Mouse (Mus musculus) gastrocnemius, postnatal 14 days (tissue): ENCODE results near the gene Cdk12. TPM values are rescaled to one million over a fixed set of nuclear protein-coding genes. Genes with fewer than 3 reads are reported as not detected.
"Not testable (repeated sequence)": the region's sequence is repeated elsewhere in the genome, so short reads cannot be mapped to it uniquely, and the experiment has no call there.

Experiments
- DNase-seq: peaks from one replicate; pipeline ENCODE4 v3.0.0; 2021; ENCODE audit warnings: mixed read lengths
- intact Hi-C: fragments of 180-260 bp; cut with DNase I; formaldehyde crosslinking; loops from one replicate; pipeline ENCODE4 v1.15.1; 2025; ENCODE audit warnings: low total_unique reads
- long read RNA-seq, 2 experiments: library from polyadenylated mRNA; stranded (forward); transcript quantifications; one replicate each; pipeline ENCODE4 v2.0.0; 2021
- total RNA-seq, 2 experiments: library from RNA; stranded (reverse); gene quantifications; 2 replicates each; pipeline ENCODE4 v1.2.3; 2021

Cdk12 gene
- total RNA-seq: 10 to 100 TPM; 14.6 to 17.0 TPM
- long read RNA-seq, experiment 1, partial matches to known transcripts: 1 of 3 reads
- long read RNA-seq, experiment 1, other reads (novel, unspliced or antisense): 2 of 3 reads
- long read RNA-seq, experiment 2: 0 reads

GRCm38 (mm10) chr11:98202641-98203350 is at the start of gene Cdk12:
Gene Cdk12 (plus strand): TSS chr11:98203059.
- intact Hi-C loops: no loop called here
- DNase-seq: peak; percentile 94

DNA sequence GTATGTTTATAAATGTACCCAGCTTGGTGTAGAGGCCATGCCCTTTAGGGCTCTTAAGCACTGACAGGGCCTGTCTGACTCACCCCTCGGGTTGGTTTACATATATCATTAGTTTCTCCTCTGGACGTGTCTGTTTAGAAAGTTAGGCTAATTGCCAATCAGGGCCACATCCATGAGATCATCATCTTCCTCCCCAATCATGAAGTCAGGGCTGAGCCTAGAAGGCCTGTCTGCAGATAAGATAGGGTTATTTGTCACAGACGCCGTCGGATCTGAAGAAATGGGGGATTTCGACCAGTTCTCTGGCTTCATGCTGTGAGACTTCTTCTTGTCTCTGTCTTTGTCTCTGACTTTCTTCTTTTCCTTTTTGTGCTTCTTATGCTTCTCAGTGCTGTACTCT is 47.8 kb upstream of the Cdk12 start:
- no peak for DNase-seq
- intact Hi-C loops: no loop called here

- no peak for DNase-seq
- intact Hi-C loops: no loop called here
Observed at GRCm38 (mm10) chr11:98168400-98168799, 34.5 kb upstream of the Cdk12 start.

DNA sequence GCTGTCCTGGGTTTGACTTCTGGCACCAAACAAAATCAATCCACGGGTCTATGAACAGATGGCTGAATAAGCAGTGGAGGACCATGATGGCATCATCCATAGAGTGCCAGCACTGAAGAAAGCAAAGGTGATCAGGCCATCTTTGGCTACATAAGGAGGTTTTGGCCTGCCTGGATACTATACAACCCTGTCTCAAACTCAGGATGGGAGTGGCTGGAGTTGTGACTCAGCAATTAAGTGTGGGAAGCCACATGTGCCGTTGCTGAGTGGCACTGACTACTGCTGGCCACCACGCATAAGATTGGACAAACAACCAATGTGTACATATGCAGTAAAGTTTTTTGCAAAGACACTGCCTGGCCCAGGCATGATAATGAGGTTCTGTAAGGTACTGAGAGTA is 20.7 kb upstream of the Cdk12 start:
- DNase-seq, intact Hi-C loops: not testable (repeated sequence)

DNA sequence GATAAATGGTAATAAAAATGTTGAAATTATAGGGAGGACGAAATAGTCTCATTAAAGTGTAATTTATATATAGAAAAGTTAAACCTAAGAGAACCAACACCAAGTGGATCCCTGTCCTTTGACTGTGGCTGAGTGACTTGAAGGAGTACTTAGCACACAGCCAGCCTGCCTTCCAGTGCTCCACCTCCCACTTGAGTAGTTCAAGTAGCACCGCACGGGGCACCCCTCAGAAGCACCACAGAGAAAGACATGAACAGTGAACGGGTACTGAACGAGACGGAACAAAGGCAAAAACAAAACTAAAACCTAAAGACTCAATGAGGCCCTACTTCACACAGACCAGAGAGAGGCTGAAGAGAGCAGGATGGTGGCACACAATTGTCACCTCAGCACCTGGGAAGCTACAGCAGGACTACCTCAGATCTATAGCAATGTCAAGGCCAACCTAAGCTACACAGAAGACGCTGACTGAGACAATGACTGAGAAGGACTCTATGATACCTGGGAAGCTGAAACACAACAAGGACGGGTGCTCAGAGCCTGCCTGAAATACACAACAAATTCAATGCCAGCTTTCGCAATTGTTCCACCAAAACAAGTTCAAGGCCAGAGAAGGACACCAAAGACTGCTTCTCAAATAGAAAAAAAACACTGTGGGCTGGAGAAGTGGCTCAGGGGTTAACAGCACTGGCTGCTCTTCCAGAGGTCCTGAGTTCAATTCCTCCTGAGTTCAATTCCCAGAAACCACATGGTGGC is 15.0 kb upstream of the Cdk12 start:
- DNase-seq: no peak
- intact Hi-C loops: no loop called here

DNA sequence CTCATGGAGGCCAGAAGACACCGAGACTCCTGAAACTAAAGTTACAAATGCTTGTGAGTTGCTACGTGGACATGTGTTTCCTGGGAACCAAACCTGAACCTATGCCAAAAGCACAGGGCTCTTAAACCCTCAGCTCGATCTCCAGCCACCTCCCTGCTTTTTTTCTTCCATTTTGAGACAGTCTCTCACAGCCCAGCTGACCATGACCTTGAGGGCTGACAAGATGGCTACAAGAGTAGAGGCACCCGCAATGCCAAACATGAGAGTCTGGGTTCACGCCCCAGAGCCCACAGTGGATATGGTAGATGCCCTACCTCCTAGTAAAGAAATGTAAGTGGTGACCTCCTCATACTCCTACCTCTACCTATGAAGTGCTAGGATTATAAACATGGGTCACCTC is 12.0 kb upstream of the Cdk12 start:
- intact Hi-C loops: no loop called here
- DNase-seq: no peak

DNA sequence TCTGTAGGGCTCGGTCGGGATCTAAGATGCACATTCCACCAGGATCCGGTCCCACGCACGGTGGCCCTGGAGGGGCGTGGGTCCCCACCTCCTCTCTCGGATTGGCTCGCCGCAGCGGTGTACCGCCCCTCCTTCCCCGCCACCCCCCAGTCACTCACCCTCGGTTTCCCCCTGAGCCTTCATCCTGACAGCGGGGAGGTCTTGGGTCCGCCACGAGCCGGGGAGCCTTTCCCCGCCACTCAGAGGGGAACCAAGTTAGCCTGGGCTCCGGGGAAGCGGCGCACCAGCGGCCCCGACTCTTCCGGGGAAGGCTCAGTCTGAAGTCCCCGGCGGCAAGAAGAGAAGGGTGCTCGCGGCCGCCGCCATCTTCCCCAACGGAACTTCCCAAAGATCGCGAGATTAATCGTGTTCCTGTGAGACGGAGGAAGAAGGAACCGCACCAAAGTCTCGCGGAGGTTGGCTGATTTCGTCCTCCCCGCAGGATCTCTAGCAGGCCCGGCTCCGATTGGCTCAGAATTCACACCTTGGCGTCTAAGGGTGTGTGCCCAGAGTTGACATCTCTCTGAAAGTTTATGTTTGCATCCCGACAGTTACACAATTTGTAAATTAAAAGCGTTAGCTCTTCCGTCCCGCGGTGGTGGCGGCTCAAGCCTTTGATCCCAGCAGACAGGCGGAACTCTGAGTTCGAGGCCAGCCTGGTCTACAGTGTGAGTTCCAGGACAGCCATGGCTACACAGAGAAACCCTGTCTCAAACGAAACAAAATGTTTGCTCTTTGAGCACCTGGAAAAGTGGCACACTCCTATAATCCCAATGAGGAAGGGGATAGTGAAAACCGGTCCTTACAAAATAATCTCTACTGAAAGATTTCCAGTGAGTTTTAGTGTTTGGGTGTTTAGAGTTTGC is 9.7 kb upstream of the Cdk12 start, which contains the start of gene Med1:
Med1 (minus strand) TSS at position 393 of the 905 bp plus-strand sequence.
- intact Hi-C loops: no loop called here
- DNase-seq: peak; percentile 91

- intact Hi-C loops: no loop called here
- no peak for DNase-seq
Observed at GRCm38 (mm10) chr11:98201791-98202640, 843 bp upstream of the Cdk12 start.

- intact Hi-C loops: no loop called here
- DNase-seq: no peak
Observed at GRCm38 (mm10) chr11:98203351-98203911, 572 bp downstream of the Cdk12 start.

DNA sequence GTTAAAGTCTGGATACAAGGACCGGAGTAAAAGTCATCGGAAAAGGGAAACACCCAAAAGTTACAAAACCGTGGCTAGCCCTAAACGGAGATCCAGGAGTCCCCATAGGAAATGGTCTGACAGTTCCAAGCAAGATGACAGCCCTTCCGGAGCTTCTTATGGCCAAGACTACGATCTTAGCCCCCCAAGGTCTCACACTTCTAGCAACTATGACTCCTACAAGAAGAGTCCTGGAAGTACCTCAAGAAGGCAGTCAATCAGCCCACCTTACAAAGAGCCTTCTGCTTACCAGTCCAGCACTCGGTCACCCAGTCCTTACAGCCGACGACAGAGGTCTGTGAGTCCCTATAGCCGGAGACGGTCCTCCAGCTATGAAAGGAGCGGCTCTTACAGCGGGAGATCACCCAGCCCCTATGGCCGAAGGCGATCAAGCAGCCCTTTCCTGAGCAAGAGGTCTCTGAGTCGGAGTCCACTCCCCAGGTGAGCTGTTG is 1.1 kb downstream of the Cdk12 start:
- intact Hi-C loops: no loop called here
- peak; percentile 13 for DNase-seq

DNA sequence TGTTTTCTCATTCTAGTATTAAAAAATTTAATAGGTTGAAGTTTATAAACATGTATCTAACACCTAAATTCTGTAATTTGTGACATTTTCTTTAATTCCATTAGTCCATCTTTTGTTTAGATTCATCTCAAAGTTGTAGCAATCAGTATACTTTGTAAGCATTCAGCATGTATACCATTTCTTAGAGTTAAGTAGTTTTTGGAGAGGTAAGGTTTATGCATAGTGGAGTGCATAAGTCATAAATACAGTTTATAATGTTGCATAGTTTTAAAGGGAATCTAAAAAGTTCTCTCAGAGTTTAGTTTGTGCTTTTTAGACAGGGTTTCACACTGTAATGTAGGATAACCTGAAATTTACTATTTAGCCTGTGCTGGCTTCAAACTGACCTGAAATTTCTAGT is 2.6 kb downstream of the Cdk12 start:
- intact Hi-C loops: no loop called here
- no peak for DNase-seq

GRCm38 (mm10) chr11:98206281-98206680 is 3.4 kb downstream of the Cdk12 start:
- DNase-seq, intact Hi-C loops: not testable (repeated sequence)

- intact Hi-C loops, DNase-seq: not testable (repeated sequence)
Observed at GRCm38 (mm10) chr11:98209661-98210060, 6.8 kb downstream of the Cdk12 start.

DNA sequence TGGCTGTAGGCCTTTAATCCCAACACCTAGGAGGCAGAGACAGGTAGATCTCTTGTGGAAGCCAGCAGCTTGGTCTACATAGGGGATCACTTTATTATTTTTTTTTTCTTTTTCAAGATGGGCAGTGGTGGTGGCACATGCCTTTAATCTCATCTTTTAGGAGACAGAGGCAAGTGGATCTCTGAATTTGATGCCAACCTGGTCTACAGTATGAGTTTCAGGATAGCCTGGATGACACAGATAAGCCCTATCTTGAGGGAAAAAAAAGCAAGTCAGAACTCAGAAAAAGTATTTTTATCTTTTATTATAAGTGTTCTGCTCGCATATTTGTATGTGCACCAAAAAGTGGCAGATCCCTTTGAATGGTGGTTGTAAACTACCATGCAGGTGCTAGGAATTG is 10.5 kb downstream of the Cdk12 start:
- DNase-seq: no peak
- intact Hi-C loops: no loop called here

DNA sequence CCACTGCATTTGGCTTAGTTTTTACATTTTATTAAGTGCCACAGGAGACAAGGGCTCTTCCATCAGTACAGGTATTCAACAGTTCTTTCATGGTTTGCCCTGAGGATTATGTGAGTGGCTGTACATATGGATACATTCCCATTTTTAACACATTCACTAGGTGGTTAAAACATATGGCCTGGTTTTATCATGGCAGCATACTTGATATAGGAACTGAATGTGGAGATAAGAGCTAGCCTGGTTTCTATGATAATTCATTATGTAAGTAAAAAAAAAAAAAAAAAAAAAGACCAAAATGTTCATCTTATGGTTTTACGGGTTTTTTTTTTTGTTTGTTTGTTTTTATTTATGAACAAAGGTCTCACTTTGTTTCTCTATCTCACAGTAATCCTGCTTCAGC is 23.5 kb downstream of the Cdk12 start:
- intact Hi-C loops: loop anchor here (10.0 kb wide), 1 partner anchor 52 kb away; no protein-coding TSS in a partner anchor
- DNase-seq: no peak

GRCm38 (mm10) chr11:98238416-98238815 is 35.6 kb downstream of the Cdk12 start:
- DNase-seq: no peak
- intact Hi-C loops: no loop called here

- intact Hi-C loops: no loop called here
Observed at GRCm38 (mm10) chr11:98238995-98239394, 36.1 kb downstream of the Cdk12 start.

GRCm38 (mm10) chr11:98242910-98243309 is 40.1 kb downstream of the Cdk12 start:
- intact Hi-C loops, DNase-seq: not testable (repeated sequence)

More at GRCm38 (mm10) chr11:98238995-98239394, 36.1 kb downstream of the Cdk12 start:
- DNase-seq: no peak
